Mouse (Mus musculus) limb, embryonic 10.5 days (tissue): ENCODE measurements around the gene Clcn6. TPM values are rescaled to one million over a fixed set of nuclear protein-coding genes. Genes with fewer than 3 reads are reported as not detected.
"Not testable (repeated sequence)": the region's sequence is repeated elsewhere in the genome, so short reads cannot be mapped to it uniquely, and the experiment has no call there.

Source experiments
- DNase-seq: peaks from one replicate; pipeline ENCODE4 v3.0.0-alpha.2; 2017; ENCODE audit warnings: low spot score
- H3K27ac ChIP-seq: fragments of 300-500 bp; sonication (generic); 2 replicates; pipeline ENCODE4 v1.5.1; 2016; ENCODE audit warnings: mild to moderate bottlenecking
- H3K27me3 ChIP-seq: fragments of 300-500 bp; sonication (generic); 2 replicates; pipeline ENCODE4 v1.6.1; 2016; ENCODE audit warnings: low read depth, mild to moderate bottlenecking; ENCODE audit not compliant: poor library complexity, severe bottlenecking
- H3K36me3 ChIP-seq: fragments of 300-500 bp; sonication (generic); 2 replicates; pipeline ENCODE4 v1.6.1; 2016; ENCODE audit warnings: mild to moderate bottlenecking, moderate library complexity
- H3K4me1 ChIP-seq: fragments of 300-500 bp; sonication (generic); 2 replicates; pipeline ENCODE4 v1.6.1; 2016
- H3K4me3 ChIP-seq: fragments of 300-500 bp; sonication (generic); 2 replicates; pipeline ENCODE4 v1.5.1; 2016; ENCODE audit warnings: mild to moderate bottlenecking, moderate library complexity
- H3K9me3 ChIP-seq: fragments of 300-500 bp; sonication (generic); replicated peaks from 2 replicates; pipeline ENCODE4 v1.6.1; 2016; ENCODE audit warnings: mild to moderate bottlenecking
- WGBS: fragments of 180-500 bp; shearing (Covaris S2); methylation state at CpG from one replicate; pipeline ENCODE4 v1.1.7; 2016; 5-methylcytosine and 5-hydroxymethylcytosine counted together
- polyA plus RNA-seq: library from polyadenylated mRNA; unstranded; fragments of >200 nt; fragmentation: Nextera tagmentation; extraction: Ambion mirVana; gene quantifications from 2 replicates; pipeline ENCODE4 v1.2.1, GENCODE M21; 2016

Gene Clcn6
- polyA plus RNA-seq, 1 experiment from 2014 or later: 9.1 TPM

DNA sequence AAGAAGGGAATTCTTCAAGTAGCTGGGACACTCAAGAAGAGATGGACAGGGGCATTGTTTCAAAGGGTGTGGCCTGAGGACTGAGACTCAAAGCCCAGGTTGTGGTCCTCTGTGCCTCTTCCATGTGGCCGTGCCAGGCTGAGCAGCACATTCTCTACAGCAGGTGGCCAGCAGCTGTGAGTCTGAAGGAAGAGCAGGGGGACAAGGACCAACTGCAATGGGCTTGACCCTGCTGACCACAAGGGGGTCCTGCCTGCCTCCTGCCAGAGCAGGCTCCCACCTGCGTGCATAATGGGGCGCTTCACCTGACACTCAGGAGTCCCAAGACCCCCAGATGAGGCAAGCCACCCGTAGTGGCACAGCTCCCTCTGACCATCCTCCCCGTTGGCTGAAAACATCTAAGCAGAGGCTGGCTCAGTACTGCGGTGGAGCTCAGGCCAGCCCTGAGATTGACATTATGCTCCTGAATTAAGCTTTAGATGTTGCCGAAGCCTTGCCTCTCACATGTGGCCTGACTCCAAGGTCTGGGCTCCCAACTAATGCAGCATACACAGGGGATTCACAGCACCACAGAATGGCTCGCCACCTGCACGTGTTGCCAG, 19.7 kb upstream of the Clcn6 start:
- H3K4me1 ChIP-seq: peaks cover 5% of the 10 kb centered on the region; the same call in 1 of the 2 replicates
- no peaks in the 10 kb centered on the region for H3K27me3 ChIP-seq
- WGBS: 91% methylated on average over 9 of the region's 9 CpGs
- no peak overlapping the region for H3K27ac ChIP-seq
- H3K4me3 ChIP-seq: no peak overlapping the region
- H3K36me3 ChIP-seq: peaks cover 58% of the 10 kb centered on the region
- DNase-seq: no peak
- no peaks in the 10 kb centered on the region for H3K9me3 ChIP-seq

- no peak overlapping the region for H3K4me3 ChIP-seq
- no peaks in the 10 kb centered on the region for H3K27me3 ChIP-seq
- no peak for DNase-seq
- no peaks in the 10 kb centered on the region for H3K9me3 ChIP-seq
- H3K4me1 ChIP-seq: peaks cover 5% of the 10 kb centered on the region; the same call in 1 of the 2 replicates
- 60% methylated on average over 5 of the region's 5 CpGs for WGBS
- H3K27ac ChIP-seq: no peak overlapping the region
- peaks cover 64% of the 10 kb centered on the region for H3K36me3 ChIP-seq
These were observed 19.1 kb upstream of the Clcn6 start for GRCm38 (mm10) chr4:148057661-148058209.

- H3K4me3 ChIP-seq: no peak overlapping the region
- DNase-seq: no peak
- H3K4me1 ChIP-seq: peaks cover 10% of the 10 kb centered on the region
- 92% methylated on average over 4 of the region's 4 CpGs for WGBS
- no peak overlapping the region for H3K27ac ChIP-seq
- H3K9me3 ChIP-seq: no peaks in the 10 kb centered on the region
- H3K27me3 ChIP-seq: no peaks in the 10 kb centered on the region
- peaks cover 74% of the 10 kb centered on the region for H3K36me3 ChIP-seq
These were observed 18.2 kb upstream of the Clcn6 start for GRCm38 (mm10) chr4:148056801-148057200.

- no peak for DNase-seq
- peaks cover 79% of the 10 kb centered on the region for H3K36me3 ChIP-seq
These were observed 17.6 kb upstream of the Clcn6 start for GRCm38 (mm10) chr4:148056246-148056645.

GRCm38 (mm10) chr4:148054961-148055695, 16.5 kb upstream of the Clcn6 start:
- H3K27me3 ChIP-seq: no peaks in the 10 kb centered on the region
- peaks cover 5% of the 10 kb centered on the region; the same call in 1 of the 2 replicates for H3K4me1 ChIP-seq
- no peak for DNase-seq
- no peak overlapping the region for H3K4me3 ChIP-seq
- H3K36me3 ChIP-seq: peaks cover 90% of the 10 kb centered on the region
- H3K27ac ChIP-seq: no peak overlapping the region
- H3K9me3 ChIP-seq: no peaks in the 10 kb centered on the region
- WGBS: 93% methylated on average over 21 of the region's 21 CpGs

More at GRCm38 (mm10) chr4:148056246-148056645, 17.6 kb upstream of the Clcn6 start:
- Histone ChIP-seq H3K27me3 (no peaks in the 10 kb centered on the region), H3K4me1 (peaks cover 10% of the 10 kb centered on the region), H3K4me3 (no peak overlapping the region), H3K9me3 (no peaks in the 10 kb centered on the region), H3K27ac (no peak overlapping the region; the same call in 1 of the 2 replicates)
- 88% methylated on average over 7 of the region's 7 CpGs for whole genome bisulfite sequencing

- H3K4me1 ChIP-seq: peaks cover 5% of the 10 kb centered on the region; the same call in 1 of the 2 replicates
- 94% methylated on average over 12 of the region's 12 CpGs for WGBS
- peaks cover 99% of the 10 kb centered on the region for H3K36me3 ChIP-seq
- H3K27me3 ChIP-seq: no peaks in the 10 kb centered on the region
- no peaks in the 10 kb centered on the region for H3K9me3 ChIP-seq
- H3K27ac ChIP-seq: no peak overlapping the region
- no peak for DNase-seq
- H3K4me3 ChIP-seq: no peak overlapping the region
These were observed 14.8 kb upstream of the Clcn6 start for GRCm38 (mm10) chr4:148053417-148053920.

DNA sequence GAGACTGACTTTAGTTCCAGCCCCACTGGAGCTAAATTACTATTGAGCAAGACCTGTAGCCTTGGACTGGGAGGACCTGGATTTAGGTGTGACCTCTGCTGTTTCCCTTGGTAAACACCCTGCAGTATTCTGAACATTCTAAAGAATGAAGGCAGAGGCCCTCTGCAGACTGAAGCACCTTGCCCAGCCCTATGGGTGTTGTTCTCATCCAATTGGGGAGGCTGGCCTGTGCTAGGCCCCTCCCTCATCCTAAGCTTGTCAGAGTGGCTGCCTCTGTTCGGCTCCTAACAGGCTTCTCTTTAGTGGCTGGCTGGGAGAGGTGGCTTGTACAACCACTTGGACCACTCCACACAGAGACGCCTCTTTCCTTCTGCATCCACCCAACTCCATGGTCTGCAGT, 14.4 kb upstream of the Clcn6 start:
- H3K36me3 ChIP-seq: peaks cover 99% of the 10 kb centered on the region
- H3K27ac ChIP-seq: no peak overlapping the region
- H3K4me1 ChIP-seq: peaks cover 5% of the 10 kb centered on the region; the same call in 1 of the 2 replicates
- H3K27me3 ChIP-seq: no peaks in the 10 kb centered on the region
- WGBS: 85% methylated on average over 2 of the region's 2 CpGs
- DNase-seq: no peak
- no peak overlapping the region for H3K4me3 ChIP-seq
- no peaks in the 10 kb centered on the region for H3K9me3 ChIP-seq

DNA sequence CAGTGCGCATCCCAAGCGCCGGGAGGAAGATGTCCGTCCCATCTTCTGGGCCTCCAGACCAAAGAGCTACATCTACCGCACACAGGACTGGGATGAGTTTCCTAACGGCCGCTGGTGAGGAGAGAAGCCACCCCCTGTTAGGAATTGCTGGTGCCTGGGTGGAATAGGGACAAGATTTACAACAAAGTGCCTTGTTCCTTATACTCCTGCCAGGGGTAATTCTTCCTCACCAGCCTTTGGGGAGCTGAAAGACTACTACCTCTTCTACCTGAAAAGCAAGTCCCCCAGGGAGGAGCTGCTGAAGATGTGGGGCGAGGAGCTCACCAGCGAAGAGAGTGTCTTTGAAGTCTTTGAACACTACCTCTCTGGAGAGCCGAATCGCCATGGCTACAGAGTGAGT, 13.3 kb upstream of the Clcn6 start:
- WGBS: 87% methylated on average over 11 of the region's 11 CpGs
- H3K4me1 ChIP-seq: peaks cover 5% of the 10 kb centered on the region; the same call in 1 of the 2 replicates

DNA sequence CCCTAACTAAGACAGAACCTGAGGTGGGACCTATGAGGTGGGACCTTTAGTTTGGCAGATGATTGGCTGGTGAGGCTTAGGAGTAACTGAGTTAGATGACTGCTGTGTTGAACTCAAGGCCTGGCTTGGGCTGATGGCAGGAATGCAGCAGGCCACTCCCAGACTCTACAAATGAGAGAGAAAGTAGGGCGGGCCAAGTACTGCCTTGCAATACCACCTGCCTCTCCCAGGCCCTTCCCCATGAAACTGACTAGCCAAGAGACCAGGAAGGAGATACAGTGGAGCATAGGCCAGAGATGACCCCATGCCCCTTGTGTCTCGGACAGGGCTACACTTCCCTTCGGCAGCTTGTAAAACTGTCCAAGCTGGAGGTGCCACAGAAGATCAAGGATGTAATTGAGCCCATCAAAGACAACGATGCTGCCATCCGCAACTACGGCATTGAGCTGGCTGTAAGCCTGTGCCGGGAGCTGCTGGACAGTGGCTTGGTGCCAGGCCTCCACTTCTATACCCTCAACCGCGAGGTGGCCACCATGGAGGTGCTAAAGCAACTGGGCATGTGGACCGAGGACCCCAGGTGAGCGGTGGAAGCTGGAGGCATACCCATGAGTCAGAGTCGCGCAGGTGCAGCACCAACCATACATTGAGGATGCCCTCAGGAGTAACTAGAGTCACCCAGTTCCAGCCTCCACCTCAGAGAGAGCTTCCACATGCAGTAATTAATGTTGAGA, 12.6 kb upstream of the Clcn6 start:
- H3K27me3 ChIP-seq: no peaks in the 10 kb centered on the region
- WGBS: 77% methylated on average over 13 of the region's 13 CpGs
- no peak overlapping the region for H3K4me3 ChIP-seq
- no peaks in the 10 kb centered on the region for H3K9me3 ChIP-seq
- H3K36me3 ChIP-seq: peaks cover 97% of the 10 kb centered on the region
- DNase-seq: no peak
- H3K27ac ChIP-seq: no peak overlapping the region
- H3K4me1 ChIP-seq: peaks cover 5% of the 10 kb centered on the region; the same call in 1 of the 2 replicates

More for the DNA sequence above, 13.3 kb upstream of the Clcn6 start:
- H3K27ac ChIP-seq: no peak overlapping the region
- no peak overlapping the region for H3K4me3 ChIP-seq
- no peak for DNase-seq
- H3K36me3 ChIP-seq: peaks cover 97% of the 10 kb centered on the region
- no peaks in the 10 kb centered on the region for H3K27me3 ChIP-seq
- H3K9me3 ChIP-seq: no peaks in the 10 kb centered on the region

DNA sequence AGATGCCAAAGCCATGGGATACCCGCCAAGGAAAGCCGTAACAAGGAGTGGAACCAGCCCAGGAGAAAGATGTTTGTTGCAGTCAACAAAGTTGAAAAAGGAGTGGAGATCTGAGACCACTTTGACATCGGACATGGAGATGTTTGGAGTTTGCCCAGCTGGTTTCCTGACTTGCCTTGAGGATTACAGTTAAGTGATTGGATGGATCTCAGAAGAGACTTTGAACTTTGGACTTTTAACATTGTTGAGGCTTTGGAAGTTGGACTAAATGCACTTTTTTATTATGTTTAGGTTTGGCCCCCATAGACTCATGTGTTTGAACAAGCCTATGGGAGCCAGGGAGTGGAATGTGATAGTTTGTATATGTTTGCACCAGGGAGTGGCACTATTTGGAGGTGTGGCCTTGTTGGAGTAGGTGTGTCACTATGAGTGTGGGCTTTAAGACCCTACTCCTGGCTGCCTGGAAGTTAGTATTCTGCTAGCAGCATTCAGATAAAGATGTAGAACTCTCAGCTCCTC, 11.8 kb upstream of the Clcn6 start:
- not testable (repeated sequence) for H3K4me3 ChIP-seq, DNase-seq, H3K9me3 ChIP-seq, H3K27me3 ChIP-seq, H3K4me1 ChIP-seq, H3K27ac ChIP-seq
- peaks cover 96% of the 10 kb centered on the region for H3K36me3 ChIP-seq
- 94% methylated on average over 3 of the region's 3 CpGs for WGBS

DNA sequence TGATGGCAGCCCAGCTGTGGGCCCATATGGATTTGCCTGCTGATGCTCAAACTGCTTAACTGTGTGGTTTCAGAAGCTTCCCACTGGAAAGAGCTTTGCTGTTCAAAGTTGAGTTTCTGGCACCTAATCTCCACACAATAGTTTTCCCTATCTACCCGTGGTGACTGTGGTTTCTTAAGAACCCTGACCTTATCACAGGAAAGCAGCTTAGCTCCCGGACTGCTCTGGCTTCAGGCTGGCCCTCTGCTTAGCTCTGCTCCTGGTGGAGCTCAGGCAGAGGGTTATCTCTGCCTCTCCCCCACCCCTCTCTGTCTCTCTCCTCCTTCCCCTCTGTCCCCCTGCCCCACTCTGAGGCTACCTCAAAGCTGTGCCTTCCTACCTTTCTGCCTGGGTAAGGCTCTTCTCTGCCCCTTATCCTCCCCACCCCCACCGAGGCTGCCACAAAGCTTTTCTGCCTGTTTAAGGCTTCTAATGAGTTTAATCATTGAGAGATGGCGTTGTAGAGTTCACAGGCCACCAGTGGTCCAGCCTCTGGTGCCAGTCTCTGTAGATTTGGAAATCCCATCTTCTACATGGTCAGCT, 7.9 kb upstream of the Clcn6 start:
- 76% methylated on average over 4 of the region's 4 CpGs for WGBS
- H3K4me1 ChIP-seq: peaks cover 16% of the 10 kb centered on the region
- no peak overlapping the region for H3K27ac ChIP-seq
- no peaks in the 10 kb centered on the region for H3K27me3 ChIP-seq
- H3K36me3 ChIP-seq: peaks cover 87% of the 10 kb centered on the region
- H3K9me3 ChIP-seq: no peaks in the 10 kb centered on the region
- no peak overlapping the region for H3K4me3 ChIP-seq
- DNase-seq: no peak

GRCm38 (mm10) chr4:148044113-148044512, 5.5 kb upstream of the Clcn6 start:
- H3K27ac ChIP-seq: no peak overlapping the region
- no peaks in the 10 kb centered on the region for H3K27me3 ChIP-seq
- H3K4me3 ChIP-seq: no peak overlapping the region
- H3K9me3 ChIP-seq: no peaks in the 10 kb centered on the region
- peaks cover 63% of the 10 kb centered on the region for H3K36me3 ChIP-seq
- peaks cover 41% of the 10 kb centered on the region for H3K4me1 ChIP-seq
- WGBS: 95% methylated on average over 2 of the region's 2 CpGs
- DNase-seq: no peak
